Mouse (Mus musculus) kidney, adult 11 months (tissue): Measurements from ENCODE around the gene Carns1.

Experiments used
- DNase-seq: peaks from one replicate; pipeline ENCODE4 v3.0.0; 2022

Carns1 gene

GRCm38 (mm10) chr19:4201291-4201909 is 26.1 kb upstream of the Carns1 start, which contains the start of gene Rad9a:
Rad9a (minus strand) TSS chr19:4201662.
- peak; percentile 98 for DNase-seq

- no peak for DNase-seq
These were observed 21.9 kb upstream of the Carns1 start for GRCm38 (mm10) chr19:4197180-4197579.

GRCm38 (mm10) chr19:4196548-4196947 is 21.3 kb upstream of the Carns1 start:
- DNase-seq = no peak

DNA sequence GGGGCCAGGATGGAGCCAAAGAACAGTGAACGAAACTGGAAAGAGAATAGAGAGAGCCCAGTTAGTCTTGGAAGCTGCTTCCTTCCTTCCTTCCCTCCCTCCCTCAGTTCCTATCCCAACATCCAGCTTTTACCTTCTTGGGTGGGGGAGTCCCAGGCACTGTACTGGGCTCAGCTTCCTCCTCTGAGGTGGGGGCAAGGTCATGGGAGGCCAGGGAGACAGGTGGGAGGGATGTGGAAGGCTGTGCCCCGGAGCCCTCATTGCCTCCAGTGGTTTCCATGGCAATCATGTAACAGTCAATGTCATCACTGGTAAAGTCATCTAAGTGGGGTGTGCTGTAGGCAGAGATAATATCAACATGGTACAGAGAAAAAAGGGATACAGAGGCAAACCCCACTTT is 20.8 kb upstream of the Carns1 start:
- no peak for DNase-seq

DNA sequence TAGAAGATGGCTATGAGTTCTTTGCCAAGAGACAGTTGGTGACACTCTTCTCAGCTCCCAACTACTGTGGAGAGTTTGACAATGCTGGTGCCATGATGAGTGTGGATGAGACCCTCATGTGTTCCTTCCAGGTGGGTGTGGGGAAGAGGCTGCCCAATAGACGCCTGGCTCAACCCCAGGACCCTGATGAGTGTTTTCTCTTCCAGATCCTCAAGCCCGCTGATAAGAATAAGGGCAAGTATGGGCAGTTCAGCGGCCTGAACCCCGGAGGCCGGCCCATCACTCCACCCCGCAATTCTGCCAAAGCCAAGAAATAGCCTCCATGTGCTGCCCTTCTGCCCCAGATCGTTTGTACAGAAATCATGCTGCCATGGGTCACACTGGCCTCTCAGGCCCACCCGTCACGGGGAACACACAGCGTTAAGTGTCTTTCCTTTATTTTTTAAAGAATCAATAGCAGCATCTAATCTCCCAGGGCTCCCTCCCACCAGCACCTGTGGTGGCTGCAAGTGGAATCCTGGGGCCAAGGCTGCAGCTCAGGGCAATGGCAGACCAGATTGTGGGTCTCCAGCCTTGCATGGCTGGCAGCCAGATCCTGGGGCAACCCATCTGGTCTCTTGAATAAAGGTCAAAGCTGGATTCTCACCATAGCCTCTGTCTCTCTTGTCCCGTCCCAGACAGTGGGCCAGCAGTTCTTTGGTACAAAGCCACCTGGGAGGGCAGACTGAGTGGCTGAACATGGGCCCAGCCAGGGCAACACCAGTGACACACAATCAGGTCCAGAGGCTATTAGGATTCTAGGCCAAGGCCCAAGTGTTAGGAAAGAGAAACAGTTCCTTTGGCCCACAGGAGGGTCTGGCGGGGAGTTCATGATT is 19.7 kb upstream of the Carns1 start:
- no peak for DNase-seq

DNA sequence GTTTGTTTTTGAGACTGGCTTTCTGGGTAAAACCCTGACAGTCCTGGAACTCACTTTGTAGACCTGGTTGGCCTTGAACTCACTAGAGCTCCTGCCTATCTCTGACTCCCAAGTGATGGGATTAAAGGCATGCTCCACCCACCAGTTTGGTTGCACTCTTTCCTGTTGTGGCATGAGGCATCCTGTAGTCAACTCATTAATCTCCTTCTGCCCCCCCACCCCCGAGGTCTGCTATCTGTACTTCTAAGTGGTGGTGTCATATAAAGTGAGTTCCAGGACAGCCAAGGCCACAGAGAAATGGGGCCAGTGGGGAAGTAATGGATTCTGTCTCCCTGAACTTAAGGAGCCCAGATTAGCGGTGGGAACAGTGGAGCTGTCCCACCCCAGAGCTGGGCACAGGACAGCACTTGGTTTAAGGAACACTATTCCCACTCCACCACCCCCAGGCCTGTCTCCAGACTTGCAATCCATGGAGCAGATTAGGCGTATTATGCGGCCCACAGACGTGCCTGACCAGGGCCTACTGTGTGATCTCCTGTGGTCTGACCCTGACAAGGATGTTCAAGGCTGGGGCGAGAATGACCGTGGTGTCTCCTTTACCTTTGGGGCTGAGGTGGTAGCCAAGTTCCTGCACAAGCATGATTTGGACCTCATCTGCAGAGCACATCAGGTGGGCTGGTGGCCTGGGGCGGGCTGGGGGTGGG is 18.9 kb upstream of the Carns1 start:
- no peak for DNase-seq

- DNase-seq = no peak
These were observed 17.9 kb upstream of the Carns1 start for GRCm38 (mm10) chr19:4193129-4193528.

GRCm38 (mm10) chr19:4192251-4192985 is 17.1 kb upstream of the Carns1 start:
- DNase-seq = no peak

DNA sequence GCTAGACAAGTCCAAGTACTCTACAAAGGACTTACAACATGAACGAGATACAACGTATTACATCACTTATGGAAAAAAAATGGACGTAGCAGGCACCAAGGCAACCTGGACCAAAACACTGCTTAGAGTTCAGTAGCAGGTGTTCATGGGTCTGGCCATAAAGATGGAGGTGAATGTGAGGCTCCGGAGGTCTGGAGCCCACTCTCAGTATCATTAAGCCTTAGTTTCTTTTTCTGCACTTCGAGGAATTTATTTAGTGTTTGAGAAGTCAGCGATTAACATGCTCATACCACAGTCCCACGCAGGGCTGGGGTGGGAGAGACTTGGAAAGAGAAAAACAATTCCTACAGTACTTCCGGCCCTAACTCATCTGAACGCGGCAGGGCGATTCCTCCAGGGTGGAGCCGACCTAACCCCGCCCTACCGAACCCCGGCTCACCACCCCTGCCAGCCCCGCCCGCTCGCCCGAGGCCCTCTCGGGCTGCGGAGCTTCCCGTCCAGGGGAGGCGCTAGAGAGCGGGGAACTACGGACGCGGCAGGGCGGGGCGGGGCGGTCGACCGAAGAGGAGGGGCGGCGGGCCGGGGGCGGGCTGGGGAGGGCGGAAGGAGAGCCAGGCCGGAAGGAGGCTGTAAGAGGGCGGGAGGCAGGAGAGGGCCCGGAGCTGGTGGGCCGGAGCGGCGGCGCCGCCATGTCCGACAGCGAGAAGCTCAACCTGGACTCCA is 16.4 kb upstream of the Carns1 start, which contains the start of gene Ppp1ca:
Gene Ppp1ca, plus strand, starts transcription at position 538 of the 723 bp plus-strand sequence.
- DNase-seq = peak; percentile 91

DNA sequence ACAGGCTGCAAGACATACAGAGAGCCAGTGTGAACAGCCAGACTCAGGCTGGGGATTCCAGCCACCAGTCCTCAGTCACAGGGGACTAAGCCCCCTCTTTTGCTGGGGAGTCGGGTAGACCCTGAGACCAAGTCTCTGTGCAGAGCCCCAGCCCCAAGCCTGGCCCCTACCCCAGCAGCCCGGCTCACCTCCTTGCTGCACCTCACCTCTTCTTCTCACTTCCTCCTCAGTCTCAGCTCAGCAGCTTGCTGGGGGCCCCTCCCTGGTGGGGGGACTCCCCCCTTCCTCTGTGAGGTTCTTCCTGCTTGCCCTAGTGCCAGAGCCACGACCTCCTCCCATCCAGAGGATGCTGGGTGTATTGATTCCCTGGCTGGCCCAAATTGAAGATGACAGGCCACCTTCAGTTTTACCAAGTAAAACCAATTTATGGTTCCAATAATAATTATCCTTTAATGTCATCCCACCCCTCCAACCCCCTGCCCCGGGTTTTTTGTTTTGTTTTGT is 15.6 kb upstream of the Carns1 start, which contains the start of gene Tbc1d10c:
Gene Tbc1d10c, minus strand, starts transcription at position 454 of the 504 bp plus-strand sequence.
- DNase-seq = no peak

DNA sequence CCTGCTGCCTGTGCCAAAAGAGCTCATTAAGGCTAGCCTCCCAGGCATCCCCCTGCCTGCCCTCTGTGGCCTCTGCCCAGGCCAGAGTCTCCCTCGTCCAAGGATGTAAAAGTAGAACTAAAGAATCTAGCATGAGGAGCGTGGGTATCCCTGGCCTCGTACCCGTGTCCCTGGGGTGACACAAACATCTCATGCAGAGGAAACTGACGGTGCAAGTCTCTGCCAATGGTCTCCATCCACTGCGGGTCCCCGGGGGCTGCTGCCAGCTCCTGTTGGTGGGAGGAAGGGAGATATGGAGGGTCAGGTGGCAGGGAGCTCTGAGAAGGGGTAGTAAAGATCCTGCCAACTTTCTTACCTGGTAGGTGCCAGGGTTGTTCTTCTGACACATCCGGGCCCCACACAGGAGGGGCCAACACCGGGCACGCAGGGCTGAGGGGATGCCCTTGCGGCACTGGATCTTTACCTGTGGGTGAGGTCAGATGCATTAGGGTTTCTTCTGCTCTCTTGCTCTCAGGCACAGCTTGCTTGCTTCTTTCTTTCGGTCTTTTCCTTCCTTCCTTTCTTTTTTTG is 13.9 kb upstream of the Carns1 start:
- no peak for DNase-seq

- no peak for DNase-seq
These were observed 12.0 kb upstream of the Carns1 start for GRCm38 (mm10) chr19:4187303-4187702.

- no peak for DNase-seq
These were observed 10.0 kb upstream of the Carns1 start for GRCm38 (mm10) chr19:4184976-4185975.

DNA sequence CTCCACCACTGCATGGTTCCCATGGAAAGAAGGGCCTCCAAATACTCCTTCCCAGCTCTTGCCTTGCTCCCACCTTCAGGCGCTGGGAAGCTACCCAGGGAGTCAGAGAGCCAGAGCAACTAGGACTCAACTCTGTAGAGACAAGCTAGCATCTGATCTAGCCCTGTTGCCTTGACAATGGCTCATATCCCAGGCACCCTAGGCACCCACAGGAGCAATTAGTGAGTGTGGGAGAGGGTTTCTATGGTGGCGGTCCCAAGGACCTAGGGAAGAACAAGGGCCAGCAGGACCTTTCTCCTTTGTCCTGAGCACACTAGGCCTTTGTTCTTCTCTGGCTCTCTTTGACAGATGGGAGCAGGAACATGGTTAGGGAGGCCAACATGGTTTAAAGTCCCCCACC is 8.4 kb upstream of the Carns1 start:
- DNase-seq = no peak

DNA sequence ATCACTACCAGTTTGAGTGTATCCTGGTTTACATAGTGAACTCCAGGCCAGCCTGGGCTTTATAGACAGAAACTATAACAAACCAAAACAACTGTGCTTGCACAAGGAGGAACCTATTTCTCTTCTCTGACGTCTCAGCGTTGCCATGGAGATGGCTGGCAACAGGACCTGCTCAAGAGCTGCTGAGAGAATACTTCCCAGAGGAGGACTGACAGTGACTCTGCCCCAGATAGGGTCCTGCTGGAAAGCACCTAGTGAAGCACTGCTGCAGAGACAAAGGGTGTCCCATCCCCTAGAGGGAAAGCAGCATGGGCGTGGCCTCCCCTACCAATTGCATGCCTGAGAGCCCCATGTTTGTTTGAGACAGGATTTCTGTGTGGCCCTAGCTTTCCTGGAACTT is 6.6 kb upstream of the Carns1 start:
- no peak for DNase-seq

DNA sequence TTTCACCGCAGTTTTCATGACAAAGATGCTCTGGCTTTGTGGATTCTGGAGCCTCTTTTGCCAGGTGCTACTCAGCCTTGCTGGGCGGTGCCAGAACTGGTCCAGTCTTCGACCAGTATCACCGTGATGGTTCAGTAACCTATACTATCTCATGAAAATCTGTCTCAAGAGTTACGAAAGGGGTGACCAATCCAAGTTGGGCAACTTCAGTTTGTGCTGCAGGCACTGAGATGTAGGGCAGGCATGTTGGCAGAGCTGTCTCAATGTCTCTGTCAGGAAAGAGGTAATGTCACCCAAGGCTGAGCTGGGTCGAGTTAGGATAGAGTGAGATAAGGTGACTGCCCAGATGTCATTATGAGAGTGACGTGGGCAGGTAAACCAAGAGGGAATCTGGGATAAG is 5.1 kb upstream of the Carns1 start:
- no peak for DNase-seq

DNA sequence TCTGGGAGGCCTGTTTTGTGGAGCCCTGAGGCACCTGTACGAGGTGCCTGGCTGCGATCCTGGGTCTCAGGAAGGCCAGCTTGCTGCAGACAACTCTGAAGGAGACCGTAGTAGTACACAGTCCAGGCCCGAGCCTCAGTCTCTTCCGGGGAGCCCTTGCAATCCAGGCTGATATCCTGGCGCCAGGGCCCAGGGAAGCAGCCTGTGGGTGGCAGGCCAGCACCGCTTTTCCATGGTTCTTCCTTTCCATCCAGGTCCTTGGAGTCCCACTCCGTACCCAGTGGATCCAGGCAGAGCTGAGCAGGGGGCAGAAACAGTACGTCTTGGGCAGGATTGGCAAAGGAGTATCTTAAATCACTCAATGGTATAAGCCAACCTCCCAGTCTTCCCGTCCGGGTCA is 2.4 kb downstream of the Carns1 start:
- DNase-seq = no peak

DNA sequence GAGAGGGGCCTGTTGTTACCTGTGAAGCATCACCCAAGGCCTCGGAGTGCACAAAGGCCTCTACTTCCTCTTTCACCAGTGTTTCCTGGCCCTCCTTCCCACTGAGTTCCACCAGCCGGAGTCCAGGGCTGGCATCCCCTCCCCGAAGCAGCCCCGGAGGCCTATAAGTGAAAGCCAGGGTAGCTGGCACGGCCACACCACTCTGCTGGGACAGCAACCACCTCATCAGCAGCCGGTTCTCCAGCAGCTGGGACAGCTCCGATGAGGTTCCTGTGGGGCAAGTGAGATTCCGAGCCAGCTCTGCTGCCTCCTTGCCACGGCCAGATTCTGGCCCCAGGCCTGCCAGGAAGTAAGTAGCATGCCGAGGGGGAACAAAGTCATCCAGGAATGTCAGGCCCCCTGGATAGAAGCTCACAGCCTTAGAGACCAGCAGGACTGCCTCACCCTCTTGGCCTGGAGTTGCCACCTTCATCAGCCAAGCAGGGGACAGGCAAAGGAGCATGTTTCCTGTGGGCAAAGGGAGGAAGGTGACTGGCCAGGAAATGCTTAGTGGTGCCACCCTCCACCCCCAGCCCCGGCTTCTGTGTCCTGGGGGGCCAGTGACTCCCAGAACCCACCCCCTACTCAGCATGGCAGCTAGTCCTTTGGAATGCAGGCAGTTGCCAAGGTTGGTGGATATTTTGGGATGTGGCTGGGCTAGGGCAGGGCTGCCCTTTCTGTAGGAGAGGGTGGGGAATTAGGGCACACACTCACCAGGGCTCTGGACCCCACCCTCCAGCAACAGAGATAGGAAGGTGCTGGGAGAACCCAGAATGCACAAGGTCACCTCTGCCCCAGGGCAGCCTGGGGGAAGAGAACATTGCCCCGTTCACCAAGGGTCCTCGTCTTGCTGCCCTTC is 3.6 kb downstream of the Carns1 start:
- no peak for DNase-seq

DNA sequence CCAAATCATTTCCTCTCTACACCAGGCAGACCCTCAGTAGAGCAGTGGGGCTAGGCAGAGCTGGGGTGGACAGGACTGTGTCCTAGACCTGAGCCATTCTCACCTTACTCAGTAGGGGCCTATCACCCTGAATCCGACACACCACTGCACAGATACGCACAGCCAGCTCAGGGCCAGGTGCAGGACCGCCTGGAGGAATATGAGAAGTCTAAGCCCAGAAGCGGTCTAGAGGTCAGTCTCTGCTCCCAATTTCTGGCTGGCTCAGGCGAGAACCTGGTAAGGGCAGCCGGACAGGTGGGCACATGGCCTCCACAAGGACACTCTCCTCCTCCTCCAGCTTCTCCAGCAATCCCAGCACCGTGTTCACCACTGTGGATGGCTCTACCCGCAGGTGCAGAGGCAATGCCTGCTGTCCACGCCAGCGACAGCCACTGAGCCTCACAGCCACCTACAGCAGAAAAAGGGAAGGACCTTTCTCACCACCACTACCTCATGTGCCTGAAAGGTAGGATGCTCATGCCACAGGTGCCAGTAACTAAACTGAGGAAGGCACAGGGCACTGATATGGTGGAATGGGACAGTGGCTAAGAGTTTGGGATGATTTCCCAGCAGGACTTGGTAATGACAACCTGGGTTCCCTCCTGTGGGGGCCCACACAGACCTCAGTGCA is 4.4 kb downstream of the Carns1 start:
- no peak for DNase-seq
